Mouse (Mus musculus): Measurements from ENCODE around the gene Cks1b.
"Not testable (repeated sequence)": the region's sequence is repeated elsewhere in the genome, so short reads cannot be mapped to it uniquely, and the experiment has no call there.

Gene Cks1b

DNA sequence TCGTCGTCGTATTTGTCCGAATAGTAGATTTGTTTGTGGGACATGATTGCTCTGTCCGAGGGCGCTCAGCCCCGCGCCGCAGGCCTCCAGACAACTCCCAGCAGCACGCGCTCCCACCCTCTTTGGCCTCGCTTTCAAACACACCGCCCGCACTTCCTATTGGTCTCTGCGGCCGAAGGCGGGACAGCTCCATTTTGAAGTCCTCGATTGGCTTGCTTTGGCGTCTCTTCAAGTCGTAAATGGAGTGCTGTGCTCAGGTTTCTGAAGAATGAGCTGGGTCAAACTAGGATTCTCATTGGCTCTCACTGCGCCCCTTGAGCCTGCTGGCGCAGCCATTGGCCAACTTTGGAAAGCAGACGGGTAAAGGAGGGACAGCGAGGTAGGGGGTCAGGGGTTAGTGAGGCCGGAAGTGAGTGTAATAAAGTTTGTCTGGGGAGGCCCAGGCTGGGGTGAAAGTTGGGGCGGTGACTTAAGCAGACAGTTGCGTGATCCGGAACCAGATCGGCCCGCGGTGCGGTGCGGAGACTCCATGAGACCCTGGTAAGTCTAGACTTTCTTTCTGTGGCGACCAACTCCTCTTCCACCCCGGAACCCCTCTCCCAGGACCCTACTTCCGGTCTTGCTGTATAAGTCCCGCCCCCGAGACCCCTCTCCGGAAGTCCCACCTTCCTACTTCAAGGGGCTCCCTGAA is at the start of gene Cks1b, which contains the start of gene Shc1:
Gene Cks1b (minus strand): TSS at position 214 of the 691 bp plus-strand sequence.
Gene Shc1 (plus strand): TSS at position 274 of the 691 bp plus-strand sequence.
- peak; percentile 95 to 97 for DNase-seq

DNA sequence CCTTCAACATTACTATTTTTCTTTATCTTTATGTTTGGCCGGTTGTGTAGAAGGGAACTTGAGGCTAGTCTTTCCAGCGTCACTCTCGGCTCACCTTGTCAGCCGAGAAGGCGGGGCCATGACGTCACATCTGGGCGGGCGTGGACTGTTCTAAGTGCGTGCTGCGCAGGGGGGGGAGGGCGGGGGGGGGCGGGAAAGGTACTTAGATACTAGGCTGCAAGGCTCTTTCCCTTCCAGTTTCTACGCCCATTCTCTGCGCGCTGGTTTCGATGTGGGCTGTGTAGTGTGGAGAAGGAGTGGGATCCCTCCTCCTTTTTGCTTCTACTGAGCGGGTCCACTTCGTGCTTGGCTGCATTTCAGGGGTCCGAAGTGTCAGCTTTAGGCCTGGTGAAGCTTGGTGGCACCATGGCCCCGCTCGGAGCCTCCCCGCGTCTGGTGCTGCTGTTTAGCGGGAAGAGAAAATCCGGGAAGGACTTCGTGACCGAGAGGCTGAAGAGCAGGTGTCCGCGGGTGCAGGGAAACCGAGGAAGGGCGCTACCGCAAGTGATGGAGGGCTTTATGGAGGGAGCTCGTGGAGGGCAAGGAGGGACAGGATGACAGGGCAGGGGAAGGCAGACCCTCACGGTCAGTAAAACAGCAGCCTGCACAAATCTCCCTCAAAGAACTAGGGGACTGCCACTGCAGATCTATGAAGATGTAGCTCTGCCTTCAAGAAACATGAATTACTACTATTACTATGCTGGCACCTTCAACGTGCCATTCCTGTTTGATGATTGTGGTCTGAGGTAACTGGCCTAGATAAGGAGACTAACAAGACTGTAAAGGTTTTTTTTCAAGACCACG is 41.0 kb upstream of the Cks1b start:
- DNase-seq: peak; percentile 98 to 99

DNA sequence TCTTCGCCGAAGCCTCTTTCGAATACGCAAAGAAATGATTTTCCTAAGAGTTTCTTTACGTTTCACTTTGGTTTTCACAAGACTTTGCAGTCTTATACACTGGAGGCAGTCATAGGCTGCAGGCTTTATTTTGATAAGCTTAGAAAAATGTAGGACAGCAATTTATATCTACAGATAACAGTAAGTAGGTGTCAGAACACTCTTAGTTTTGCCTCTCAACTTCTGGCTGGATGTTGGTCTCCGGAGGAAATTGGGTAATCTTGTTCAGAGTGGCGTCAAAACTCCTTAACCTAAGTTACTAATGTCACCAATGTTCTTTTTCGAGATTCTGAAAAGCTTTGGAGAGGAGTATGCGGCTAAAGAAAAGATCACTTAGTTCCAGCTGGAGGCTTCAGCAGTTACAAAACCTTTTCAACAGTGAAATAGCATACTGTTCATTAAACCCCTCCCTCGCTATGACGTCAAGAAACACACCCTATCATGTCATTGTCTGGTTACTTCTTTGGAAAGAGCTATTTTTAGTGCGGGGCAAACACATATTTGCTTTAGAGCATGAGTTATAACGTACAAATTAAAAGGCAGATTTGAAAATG is 40.3 kb upstream of the Cks1b start:
- DNase-seq: no peak

DNA sequence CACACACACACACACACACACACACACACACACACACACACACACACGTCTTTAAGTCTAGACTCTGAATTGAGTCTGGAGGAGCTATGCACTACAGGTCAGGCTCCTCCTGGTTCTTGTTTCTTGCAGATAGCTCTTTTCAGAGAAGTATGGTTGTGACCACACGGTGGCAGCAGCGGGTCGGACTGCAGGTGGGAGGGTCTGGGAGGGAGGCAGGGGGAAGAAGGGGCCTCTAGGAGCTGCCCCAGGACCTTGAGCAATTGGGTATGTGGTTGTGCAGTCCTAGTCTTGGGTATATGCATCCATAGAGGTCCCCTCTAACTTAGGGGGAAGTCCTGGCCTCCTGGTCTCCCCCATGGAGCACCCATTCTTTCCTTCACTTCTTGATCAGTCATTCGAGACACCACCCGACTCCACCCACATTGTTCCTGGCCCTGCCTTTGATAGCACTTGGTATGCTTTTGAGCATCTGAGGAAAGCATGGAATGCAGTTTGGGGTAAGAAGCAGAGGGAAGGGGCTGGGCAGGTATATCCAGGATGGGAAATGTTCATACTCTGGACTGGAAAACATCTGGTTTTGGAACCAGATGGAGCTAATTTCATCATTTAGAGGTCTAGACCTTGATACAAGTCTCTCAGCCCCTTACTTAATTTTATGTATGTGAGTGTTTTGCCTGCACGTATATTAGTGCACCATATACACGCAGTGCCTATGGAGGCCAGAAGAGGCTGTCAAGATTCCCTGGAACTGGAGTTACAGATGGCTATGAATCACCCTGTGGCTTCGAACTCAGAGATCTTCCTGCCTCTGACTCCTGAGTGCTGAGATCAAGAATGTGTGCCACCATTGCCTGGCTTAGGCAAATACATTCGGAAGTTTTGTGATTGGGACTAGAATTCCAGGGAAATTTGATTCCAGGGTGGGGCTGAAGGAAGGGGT is 38.8 kb upstream of the Cks1b start:
- DNase-seq: peak; percentile 76 to 77

DNA sequence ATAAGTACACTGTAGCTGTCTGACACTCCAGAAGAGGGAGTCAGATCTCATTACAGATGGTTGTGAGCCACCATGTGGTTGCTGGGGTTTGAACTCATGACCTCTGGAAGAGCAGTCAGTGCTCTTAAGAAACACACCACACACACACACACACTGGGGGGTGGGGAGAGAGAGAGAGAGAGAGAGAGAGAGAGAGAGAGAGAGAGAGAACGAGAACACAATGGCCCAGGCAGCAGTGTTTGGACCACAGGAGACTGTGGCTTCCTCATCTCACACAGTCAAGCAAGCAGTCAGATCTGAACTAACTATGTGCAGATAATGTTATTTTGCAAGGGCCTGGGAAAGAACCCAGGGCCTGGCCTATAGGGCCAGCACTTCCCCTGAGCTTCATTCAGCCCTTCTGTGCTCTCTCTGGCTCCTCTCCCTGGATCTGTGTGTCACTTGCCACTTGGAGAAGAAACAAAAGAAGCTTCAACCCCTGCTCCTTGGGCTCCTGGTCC is 37.7 kb upstream of the Cks1b start:
- DNase-seq: no peak

DNA sequence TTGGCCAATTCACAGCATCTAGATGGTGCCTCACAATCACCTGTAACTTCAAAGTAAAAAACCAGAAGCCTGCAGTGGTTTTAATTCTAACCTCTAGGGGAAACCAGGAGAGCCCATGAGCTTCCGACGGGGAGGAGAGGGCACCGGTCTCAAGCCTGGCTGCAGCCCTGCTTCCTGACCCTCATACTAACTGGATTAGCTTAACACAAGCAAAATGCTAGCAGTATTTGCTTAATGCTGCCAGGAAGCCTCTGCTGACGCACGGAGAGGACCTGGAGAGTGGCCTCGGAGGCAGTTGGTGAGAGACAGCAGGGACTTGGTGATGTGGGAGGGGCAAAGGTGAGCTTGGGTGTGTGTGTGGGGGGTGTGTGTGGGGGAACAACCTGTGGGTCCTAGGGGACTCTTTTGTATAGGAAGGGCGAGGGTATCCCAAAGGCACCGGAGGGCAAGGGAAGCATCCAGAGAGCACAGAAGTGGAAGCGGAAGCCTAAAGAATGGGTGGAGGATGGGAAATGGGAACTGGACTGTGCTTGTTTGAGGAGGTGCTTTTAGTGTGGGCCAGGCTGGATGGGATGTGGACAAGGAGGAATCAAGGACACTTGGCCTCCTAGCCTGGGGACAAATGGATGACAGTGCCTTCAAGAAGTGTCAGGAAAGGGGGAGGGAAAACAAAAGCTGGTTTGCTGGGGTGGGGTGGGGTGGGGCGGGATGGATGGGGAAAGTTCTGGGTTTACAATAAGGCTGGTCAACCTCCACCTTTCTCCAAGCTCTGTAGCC is 36.4 kb upstream of the Cks1b start, which contains the start of gene Pmvk:
Gene Pmvk (plus strand): TSS at position 141 of the 777 bp plus-strand sequence.
- no peak for DNase-seq

DNA sequence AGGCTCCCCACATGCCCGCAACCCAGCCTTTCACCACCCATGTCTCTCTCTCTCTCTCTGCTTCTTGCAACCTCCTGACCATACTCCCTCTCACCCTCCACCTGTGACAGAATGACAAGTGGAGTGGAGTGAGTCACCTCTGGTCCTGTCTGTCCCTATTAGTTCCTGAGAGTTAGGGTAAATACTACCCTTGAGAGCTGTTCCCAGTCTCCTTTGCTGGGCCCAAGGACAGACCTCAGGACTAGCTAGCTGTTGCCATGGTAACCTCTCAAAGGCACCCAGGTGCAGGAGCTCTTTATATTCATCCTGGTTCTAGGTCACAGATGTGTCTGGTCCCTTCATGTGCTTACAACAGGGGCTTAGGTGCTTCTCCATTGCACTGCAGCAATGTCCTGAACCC is 33.7 kb upstream of the Cks1b start:
- DNase-seq: no peak

DNA sequence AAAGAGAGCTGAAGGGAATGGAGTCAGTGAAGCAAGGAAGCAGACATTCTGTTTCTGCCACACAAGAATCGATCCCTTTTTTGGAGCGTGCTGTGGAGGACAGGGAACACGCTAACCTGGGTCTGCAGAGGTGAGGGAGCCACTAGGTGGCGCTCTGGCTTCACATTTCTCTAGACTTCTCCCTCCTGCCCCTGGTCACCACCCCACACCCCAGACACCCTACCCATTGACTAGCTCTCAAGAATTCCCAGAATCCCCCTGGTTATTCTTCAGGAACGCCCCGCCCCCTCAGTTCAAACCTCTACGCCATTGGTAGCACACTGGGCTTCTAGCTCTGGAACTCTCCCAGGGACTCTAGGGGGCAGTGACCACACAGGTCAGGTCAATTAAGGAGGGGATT is 31.4 kb upstream of the Cks1b start:
- peak; percentile 84 to 86 for DNase-seq

DNA sequence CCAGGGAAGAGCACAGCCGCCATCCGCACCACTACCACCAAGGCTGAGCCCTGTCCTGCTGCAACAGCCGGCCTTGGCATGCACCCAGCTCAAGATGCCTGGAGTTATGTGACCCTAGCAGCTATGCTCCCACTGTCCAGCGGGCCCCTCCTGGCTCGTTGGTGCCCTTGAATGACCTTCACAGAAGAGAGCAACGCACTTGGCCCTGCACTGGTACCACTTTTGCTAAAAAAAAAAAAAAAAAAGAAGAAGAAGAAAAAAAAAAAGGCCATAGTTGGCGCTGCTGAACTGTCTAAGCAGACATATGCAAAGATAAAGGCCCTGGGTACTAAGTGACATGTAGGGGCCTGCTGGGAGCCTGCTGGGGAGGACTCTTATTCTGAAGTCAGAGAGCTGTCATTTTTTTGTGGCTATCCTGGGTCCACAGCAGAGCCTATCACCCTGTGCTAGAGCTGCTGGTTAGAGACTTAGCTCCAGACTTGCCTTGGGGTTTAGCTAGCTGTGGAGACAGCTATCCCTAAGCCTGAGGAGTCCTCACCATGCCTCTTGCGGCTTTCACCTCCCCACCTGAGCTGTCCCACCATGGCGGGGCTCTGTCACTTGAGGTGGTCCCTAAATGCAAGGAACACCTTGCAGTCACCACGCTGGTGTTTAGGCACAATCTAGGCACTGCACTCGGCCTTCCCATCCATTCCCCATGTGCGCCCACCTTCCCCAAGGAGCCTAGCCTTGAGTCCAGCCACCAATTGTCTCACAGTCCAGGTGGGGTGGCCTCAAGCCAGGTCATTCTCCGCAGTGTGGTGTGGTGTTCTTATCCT is 30.7 kb upstream of the Cks1b start:
- peak; percentile 59 to 70 for DNase-seq

DNA sequence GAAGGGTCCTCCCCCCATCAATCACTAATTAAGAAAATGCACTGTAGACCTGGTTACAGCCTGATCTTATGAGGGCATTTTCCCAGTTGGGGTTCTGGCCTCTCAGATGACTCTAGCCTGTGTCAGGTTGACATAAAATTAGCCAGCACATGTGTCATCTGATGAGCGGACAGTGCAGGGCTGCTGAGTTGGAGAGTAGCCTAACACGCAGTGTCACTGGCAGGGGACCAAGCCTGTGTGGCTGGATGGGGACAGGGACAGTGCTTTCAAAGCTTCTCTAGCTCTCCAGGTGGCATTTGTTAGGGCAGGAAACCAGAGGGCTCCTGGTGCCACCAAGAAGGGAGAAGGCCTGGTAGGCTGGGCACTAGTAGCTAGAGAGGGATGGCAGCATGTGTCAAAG is 22.5 kb upstream of the Cks1b start:
- DNase-seq: peak; percentile 47 to 54

DNA sequence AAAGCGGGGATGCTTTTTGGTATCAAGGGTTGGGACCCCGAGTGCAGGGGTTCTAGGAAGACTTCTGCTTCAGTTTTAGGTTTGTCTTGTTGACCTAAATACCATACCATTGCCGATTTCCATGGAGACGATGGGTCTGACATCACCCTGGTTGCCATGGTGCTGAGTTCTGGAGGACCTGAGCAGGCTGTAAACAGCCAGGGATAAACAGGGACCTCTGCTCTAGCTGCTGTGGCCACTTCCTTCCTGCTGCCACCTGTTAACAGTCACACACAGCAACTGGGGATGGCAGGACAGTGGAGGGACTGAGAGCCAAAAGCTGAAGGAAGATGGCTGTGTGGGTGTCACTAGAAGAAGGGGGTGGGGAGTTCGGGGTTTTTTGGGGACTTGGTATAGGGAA is 19.1 kb upstream of the Cks1b start:
- DNase-seq: no peak

DNA sequence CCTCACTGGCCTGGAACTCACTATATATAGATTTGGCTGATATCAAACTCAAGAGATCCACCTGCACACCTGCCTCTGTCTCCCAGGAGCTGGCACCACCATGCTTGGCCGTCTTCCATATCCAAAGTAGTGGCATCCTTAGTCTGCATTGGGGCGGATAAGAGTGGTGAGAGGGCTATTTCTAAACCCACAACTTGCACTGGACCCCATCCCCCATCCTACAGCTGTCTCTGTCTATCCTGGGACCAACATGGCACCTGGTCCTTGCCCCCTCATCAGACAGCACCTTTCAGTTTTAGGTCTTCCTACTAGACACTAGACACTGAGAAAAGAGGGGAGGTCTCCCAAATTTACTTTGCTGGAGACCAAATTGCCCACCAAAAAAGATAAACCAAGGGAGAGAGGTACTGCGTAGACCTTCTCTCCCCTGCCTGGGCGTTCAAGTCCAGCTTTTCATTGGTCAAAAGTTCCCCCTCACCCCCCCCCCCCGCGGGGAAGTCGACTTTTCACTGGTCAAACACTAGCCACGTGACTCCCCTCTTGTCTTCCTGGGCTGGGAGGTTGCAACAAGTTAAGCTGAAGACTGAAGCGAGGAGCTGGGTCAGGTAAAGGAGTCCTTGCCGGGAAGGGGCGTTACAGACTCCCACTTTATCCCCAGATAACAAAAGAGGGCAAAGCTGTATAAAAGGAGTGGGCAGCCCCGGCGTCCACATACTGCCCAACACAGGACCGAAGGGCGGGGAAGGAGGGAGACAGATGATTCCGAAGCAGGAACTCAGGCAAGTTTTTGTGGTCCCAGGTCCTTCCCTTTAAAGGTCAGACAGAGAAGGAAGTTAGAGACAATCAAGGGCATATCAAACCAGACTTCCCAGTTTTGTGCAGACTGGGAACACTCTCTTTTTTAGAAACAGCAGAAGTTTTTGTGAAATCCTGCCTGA is 18.3 kb upstream of the Cks1b start, which contains the start of gene Pbxip1:
Gene Pbxip1 (plus strand): TSS at position 531 of the 938 bp plus-strand sequence.
- peak in 1 of 2 experiments; percentile 43 for DNase-seq

DNA sequence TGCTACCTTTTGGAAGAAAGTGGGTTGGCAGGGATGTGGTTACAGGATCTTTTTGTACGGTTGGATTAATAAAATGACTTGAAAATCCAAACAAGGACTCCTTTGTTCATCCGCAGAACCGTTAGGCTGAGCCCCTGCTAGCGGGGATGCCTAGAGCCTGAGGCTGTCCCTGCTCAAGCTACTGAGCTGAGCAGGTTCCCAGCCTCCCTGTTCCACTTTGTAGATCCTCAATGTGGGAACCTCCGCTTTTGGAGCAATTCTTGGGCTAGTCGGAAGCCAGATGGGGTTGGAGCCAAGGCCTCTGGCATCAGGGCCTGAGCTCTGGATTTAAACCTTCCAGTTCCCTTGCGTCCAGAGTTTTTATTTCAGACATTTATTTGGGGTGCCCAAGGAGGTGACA is 16.9 kb upstream of the Cks1b start:
- peak in 1 of 2 experiments; percentile 36 for DNase-seq

DNA sequence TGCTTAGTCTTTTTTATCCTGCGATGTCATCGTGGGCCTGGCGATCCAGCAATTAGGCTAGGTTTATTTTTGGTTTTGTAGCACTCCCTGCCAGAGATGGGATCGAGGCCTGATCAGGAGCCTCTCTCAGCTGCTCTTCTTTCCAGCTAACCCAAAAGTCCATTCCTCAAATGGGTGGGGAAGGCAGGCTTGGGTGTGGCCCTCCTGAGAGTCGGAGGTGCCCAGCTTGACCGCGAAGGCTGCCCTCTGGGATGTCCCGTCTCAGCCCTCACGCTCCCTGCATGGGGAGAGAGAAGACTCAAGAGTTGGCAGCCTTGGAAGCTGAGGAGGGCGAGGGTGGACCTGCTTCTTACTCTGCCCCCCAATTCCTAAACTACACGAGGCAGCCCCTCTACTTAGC is 16.3 kb upstream of the Cks1b start:
- no peak for DNase-seq

DNA sequence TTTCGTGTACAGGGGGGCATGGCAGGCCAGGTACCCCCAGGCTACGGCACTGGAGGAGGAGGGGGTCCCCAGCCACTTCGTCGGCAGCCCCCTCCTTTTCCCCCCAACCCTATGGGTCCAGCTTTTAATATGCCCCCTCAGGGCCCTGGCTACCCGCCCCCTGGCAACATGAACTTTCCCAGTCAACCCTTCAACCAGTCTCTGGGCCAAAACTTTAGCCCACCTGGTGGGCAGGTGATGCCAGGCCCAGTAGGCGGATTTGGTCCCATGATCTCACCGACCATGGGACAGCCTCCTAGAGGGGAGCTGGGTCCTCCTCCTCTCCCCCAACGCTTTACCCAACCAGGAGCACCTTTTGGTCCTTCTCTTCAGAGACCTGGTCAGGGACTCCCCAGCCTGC is 14.4 kb upstream of the Cks1b start:
- peak in 1 of 2 experiments; percentile 23 for DNase-seq

DNA sequence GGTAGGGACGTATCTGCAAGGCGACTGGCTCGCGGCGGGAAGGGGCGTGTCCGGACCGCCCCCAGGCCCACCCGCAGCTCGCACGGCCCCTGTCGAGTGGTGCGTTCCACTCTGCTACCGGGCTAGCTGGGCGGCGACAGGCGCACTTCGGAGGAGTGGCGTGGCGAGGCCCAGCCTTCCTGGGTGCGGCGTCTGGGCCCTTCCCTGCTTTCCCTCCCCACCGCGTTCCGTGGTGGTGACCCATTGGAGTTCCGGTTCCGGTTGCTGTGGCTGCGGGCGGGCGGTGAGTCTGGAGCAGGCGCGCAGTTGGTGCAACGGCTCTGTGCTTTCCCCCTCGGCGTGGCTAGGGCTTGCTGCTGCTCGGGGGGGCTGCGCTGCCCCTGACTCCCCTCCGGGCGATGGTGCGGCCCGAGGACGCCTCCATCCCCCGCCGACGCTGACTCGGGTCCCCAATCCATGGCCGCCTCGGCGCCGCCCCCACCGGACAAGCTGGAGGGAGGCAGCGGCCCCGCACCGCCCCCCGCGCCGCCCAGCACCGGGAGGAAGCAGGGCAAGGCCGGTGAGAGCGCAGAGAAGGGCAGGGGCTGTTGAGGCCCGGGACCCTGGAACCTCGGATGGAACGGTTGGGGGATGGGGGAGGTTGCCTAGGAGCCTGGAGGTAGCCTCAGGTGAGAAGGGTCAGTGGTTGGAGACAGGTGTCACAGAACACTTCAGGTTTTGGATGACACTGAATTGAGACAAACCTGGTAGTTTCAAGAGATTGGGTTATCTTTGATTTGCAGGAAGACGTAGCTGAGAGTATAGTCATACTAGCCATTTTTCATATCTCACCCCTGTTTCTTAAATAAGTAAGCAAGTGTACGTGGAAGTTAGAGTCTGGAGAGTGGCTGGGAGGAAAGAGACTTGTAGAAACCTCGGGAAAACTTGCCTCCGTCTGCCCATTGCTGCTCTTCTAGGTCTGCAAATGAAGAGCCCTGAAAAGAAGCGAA is 12.3 kb upstream of the Cks1b start, which contains the start of gene Pygo2:
Gene Pygo2 (plus strand): TSS at position 44 of the 989 bp plus-strand sequence.
- peak; percentile 96 to 98 for DNase-seq

DNA sequence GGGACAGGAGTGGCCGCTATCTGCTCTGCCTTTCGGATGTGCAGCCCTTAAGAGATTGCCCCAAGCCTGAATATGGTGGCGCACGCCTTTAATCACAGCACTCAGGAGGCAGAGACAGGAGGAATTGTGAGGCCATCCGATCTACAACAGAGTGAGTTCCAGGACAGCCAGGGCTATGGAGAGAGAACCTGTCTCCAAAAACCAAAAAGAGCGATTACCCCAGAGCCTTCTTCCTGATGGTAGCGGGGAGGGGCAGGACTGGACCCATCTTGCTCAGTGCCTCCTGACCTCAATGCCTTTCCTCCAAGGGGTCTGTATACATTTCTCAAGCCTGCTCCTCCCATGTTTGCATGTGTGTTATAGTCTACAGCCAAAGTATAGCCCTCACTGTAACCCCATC is 10.8 kb upstream of the Cks1b start:
- DNase-seq: not testable (repeated sequence)

DNA sequence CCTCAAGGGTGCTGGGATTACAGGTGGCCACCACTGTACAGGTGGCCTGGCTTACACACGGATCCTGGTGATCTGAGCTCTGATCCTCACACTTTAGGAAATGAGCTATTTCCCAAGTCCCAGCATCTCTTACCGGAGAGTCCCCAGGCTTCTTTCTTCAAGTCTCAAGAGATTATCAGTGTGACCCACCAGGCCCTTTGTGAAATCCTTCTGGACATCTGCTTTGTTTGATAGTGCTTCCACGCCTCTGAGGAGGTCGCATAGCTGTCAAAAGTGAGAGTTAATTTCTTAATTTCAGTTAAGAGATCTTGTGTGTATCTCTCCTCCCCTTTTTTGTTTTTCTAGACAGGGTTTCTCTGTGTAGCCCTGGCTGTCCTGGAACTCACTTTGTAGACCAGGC is 7.7 kb upstream of the Cks1b start:
- DNase-seq: no peak

Measured in cerebellum, postnatal 10 days (tissue).